Mouse (Mus musculus) intestine, embryonic 14.5 days (tissue): ENCODE measurements around the gene Dip2b. TPM values are rescaled to one million over a fixed set of nuclear protein-coding genes. Genes with fewer than 3 reads are reported as not detected.

Source experiments
- ATAC-seq: fragments of 200-750 bp; cut with Nextera tagmentation; replicated peaks from 2 replicates; pipeline ENCODE4 v1.8.0; 2017; ENCODE audit warnings: low read depth, moderate number of reproducible peaks, moderate TSS enrichment, moderate library complexity; ENCODE audit not compliant: low FRiP score, low TSS enrichment
- DNase-seq: peaks from one replicate; pipeline ENCODE4 v3.0.0-alpha.2; 2018; ENCODE audit warnings: low spot score
- H3K27ac ChIP-seq: fragments of 300-500 bp; sonication (generic); 2 replicates; pipeline ENCODE4 v1.5.1; 2014; ENCODE audit warnings: low read depth, mild to moderate bottlenecking, control low read depth
- H3K27me3 ChIP-seq: fragments of 300-500 bp; sonication (generic); replicated peaks from 2 replicates; pipeline ENCODE4 v1.6.1; 2014; ENCODE audit warnings: low read length, control low read depth; ENCODE audit not compliant: control insufficient read depth, insufficient read depth
- H3K36me3 ChIP-seq: fragments of 300-500 bp; sonication (generic); 2 replicates; pipeline ENCODE4 v1.6.1; 2014; ENCODE audit warnings: low read length, control low read depth; ENCODE audit not compliant: control insufficient read depth, insufficient read depth
- H3K4me1 ChIP-seq: fragments of 300-500 bp; sonication (generic); replicated peaks from 2 replicates; pipeline ENCODE4 v1.6.1; 2014; ENCODE audit warnings: low read length, control low read depth, mixed read lengths; ENCODE audit not compliant: control insufficient read depth, insufficient read depth
- H3K4me2 ChIP-seq: fragments of 300-500 bp; sonication (generic); 2 replicates; pipeline ENCODE4 v1.6.1; 2014; ENCODE audit warnings: low read length
- H3K4me3 ChIP-seq: fragments of 300-500 bp; sonication (generic); 2 replicates; pipeline ENCODE4 v1.5.1; 2014; ENCODE audit warnings: low read depth, low read length, control low read depth, mixed read lengths
- H3K9ac ChIP-seq: fragments of 300-500 bp; sonication (generic); 2 replicates; pipeline ENCODE4 v1.6.1; 2014; ENCODE audit warnings: mild to moderate bottlenecking, low read length
- H3K9me3 ChIP-seq: fragments of 300-500 bp; sonication (generic); 2 replicates; pipeline ENCODE4 v1.6.1; 2016; ENCODE audit warnings: low read length, control low read depth; ENCODE audit not compliant: control insufficient read depth
- WGBS: fragments of 180-500 bp; shearing (Covaris S2); extraction: QIAGEN DNeasy Blood & Tissue Kit; methylation state at CpG from one replicate; pipeline ENCODE4 v1.1.7; 2014; 5-methylcytosine and 5-hydroxymethylcytosine counted together
- polyA plus RNA-seq: library from polyadenylated mRNA; unstranded; fragments of >200 nt; fragmentation: Nextera tagmentation; extraction: Ambion mirVana; gene quantifications from 2 replicates; pipeline ENCODE4 v1.2.1, GENCODE M21; 2014

Gene Dip2b
- polyA plus RNA-seq, 1 experiment from 2014 or later, result 15.2 TPM

DNA sequence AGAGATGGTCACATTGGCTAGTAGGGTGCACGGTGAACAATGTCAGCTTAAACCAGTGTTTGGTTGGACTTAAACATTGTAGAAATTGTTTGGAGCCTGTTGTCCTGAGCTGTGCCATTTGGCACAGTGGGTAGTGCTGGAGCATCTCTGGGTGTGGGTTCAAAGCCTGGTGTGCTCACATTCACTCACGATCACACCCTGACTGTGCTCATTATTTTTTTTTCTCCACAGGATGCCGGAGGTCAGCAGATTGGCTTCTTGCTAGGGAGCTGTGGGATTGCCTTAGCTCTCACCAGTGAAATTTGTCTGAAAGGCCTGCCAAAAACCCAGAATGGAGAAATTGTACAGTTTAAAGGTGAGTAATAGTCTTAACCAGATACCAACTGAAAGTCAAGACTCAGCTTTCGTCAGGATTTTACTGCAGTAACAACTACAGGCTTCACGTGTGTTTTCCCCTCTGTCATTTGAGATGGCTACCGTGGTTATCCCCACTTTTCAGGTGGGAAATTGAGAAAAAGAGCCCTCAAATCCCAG is 123.3 kb downstream of the Dip2b start:
- Histone ChIP-seq H3K9me3 (no peaks in the 10 kb centered on the region), H3K9ac (no peak overlapping the region), H3K4me1 (no peaks in the 10 kb centered on the region), H3K27ac (no peak overlapping the region), H3K36me3 (peaks cover 50% of the 10 kb centered on the region), H3K4me2 (no peak overlapping the region), H3K27me3 (no peaks in the 10 kb centered on the region), H3K4me3 (no peak overlapping the region)
- DNase-seq (no peak), ATAC-seq (no peak)
- 92% methylated on average over 6 of the region's 6 CpGs for WGBS

GRCm38 (mm10) chr15:100163381-100164051 is 125.1 kb downstream of the Dip2b start:
- no peak for DNase-seq
- ATAC-seq, result no peak
- no peak overlapping the region for H3K4me2 ChIP-seq

GRCm38 (mm10) chr15:100166464-100166863 is 128.0 kb downstream of the Dip2b start:
- H3K9me3 ChIP-seq, result no peaks in the 10 kb centered on the region
- no peak for DNase-seq
- H3K9ac ChIP-seq, result no peak overlapping the region
- no peak for ATAC-seq
- H3K36me3 ChIP-seq, result peaks cover 67% of the 10 kb centered on the region
- WGBS, result 79% methylated on average over 3 of the region's 3 CpGs
- H3K4me1 ChIP-seq, result no peaks in the 10 kb centered on the region
- H3K4me2 ChIP-seq, result no peak overlapping the region
- H3K27me3 ChIP-seq, result no peaks in the 10 kb centered on the region
- H3K4me3 ChIP-seq, result no peak overlapping the region
- no peak overlapping the region for H3K27ac ChIP-seq

More at GRCm38 (mm10) chr15:100163381-100164051, 125.1 kb downstream of the Dip2b start:
- Histone ChIP-seq H3K36me3 (peaks cover 52% of the 10 kb centered on the region), H3K9ac (no peak overlapping the region), H3K4me3 (no peak overlapping the region), H3K4me1 (no peaks in the 10 kb centered on the region), H3K27ac (no peak overlapping the region), H3K27me3 (no peaks in the 10 kb centered on the region), H3K9me3 (no peaks in the 10 kb centered on the region)
- 73% methylated on average over 3 of the region's 3 CpGs for WGBS

DNA sequence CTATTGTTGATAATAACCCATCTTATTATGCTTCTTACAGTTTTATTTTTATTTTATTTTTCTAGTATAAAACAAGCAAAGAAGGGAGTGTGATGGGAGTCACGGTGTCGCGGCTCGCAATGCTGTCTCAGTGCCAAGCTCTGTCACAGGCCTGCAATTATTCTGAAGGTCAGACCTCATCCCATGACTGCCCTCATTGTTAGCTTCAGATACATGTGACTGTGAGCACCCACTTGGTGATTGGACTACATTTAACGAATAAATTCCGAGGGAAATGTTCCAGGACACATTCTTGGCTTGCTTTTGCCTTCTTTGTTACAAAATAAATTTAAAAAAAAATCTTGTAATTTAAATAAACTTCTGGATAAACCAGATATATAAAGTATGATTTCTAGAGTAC is 129.3 kb downstream of the Dip2b start:
- Histone ChIP-seq H3K9me3 (no peaks in the 10 kb centered on the region), H3K27ac (no peak overlapping the region), H3K4me2 (no peak overlapping the region), H3K27me3 (no peaks in the 10 kb centered on the region), H3K4me1 (no peaks in the 10 kb centered on the region), H3K36me3 (peaks cover 73% of the 10 kb centered on the region), H3K4me3 (no peak overlapping the region), H3K9ac (no peak overlapping the region)
- ATAC-seq (no peak), DNase-seq (no peak)
- WGBS, result 89% methylated on average over 6 of the region's 6 CpGs

- DNase-seq, result no peak
Observed at GRCm38 (mm10) chr15:100168191-100168606, 129.7 kb downstream of the Dip2b start.

GRCm38 (mm10) chr15:100175176-100175575 is 136.7 kb downstream of the Dip2b start:
- H3K9ac ChIP-seq, result no peak overlapping the region
- ATAC-seq, result no peak
- H3K4me1 ChIP-seq, result no peaks in the 10 kb centered on the region
- no peak overlapping the region for H3K27ac ChIP-seq
- peaks cover 70% of the 10 kb centered on the region for H3K36me3 ChIP-seq
- no peak for DNase-seq
- H3K4me2 ChIP-seq, result no peak overlapping the region
- H3K9me3 ChIP-seq, result no peaks in the 10 kb centered on the region
- 82% methylated on average over 6 of the region's 6 CpGs for WGBS
- H3K4me3 ChIP-seq, result no peak overlapping the region
- H3K27me3 ChIP-seq, result no peaks in the 10 kb centered on the region

More at GRCm38 (mm10) chr15:100168191-100168606, 129.7 kb downstream of the Dip2b start:
- H3K4me2 ChIP-seq, result no peak overlapping the region
- 89% methylated on average over 8 of the region's 8 CpGs for WGBS
- H3K27ac ChIP-seq, result no peak overlapping the region
- H3K4me3 ChIP-seq, result no peak overlapping the region
- no peaks in the 10 kb centered on the region for H3K27me3 ChIP-seq
- no peaks in the 10 kb centered on the region for H3K9me3 ChIP-seq
- no peak overlapping the region for H3K9ac ChIP-seq
- ATAC-seq, result no peak
- no peaks in the 10 kb centered on the region for H3K4me1 ChIP-seq
- H3K36me3 ChIP-seq, result peaks cover 73% of the 10 kb centered on the region

GRCm38 (mm10) chr15:100177167-100177566 is 138.7 kb downstream of the Dip2b start:
- Histone ChIP-seq H3K4me3 (no peak overlapping the region), H3K9me3 (no peaks in the 10 kb centered on the region), H3K4me2 (no peak overlapping the region), H3K27me3 (no peaks in the 10 kb centered on the region), H3K27ac (no peak overlapping the region), H3K36me3 (peaks cover 72% of the 10 kb centered on the region), H3K4me1 (no peaks in the 10 kb centered on the region), H3K9ac (no peak overlapping the region)
- DNase-seq, result no peak
- 96% methylated on average over 3 of the region's 3 CpGs for WGBS
- no peak for ATAC-seq

DNA sequence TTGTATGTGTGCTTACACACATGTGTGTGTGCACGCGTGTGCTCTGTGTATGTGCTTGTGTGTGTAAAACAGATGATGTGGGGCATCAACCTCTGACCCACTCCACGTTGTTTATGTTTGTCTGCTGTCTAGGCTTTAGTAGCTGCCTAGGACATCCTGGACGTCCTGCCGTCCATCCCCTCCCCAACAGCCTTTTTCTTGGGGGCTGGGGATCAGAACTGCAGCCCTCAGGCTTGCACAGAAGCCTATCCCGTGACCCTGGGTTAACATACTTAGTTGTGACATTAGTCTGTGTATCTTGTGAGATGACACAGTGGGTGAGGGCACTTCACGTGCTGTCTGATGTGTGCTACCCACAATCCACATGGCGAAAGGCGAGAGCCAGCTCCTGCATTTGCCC is 139.1 kb downstream of the Dip2b start:
- H3K27me3 ChIP-seq, result no peaks in the 10 kb centered on the region
- no peak overlapping the region for H3K9ac ChIP-seq
- no peak overlapping the region for H3K27ac ChIP-seq
- H3K4me2 ChIP-seq, result no peak overlapping the region
- H3K9me3 ChIP-seq, result no peaks in the 10 kb centered on the region
- ATAC-seq (no peak), DNase-seq (no peak)
- no peaks in the 10 kb centered on the region for H3K4me1 ChIP-seq
- peaks cover 72% of the 10 kb centered on the region for H3K36me3 ChIP-seq
- no peak overlapping the region for H3K4me3 ChIP-seq
- 75% methylated on average over 9 of the region's 9 CpGs for WGBS

GRCm38 (mm10) chr15:100178487-100178886 is 140.0 kb downstream of the Dip2b start:
- H3K36me3 ChIP-seq, result peaks cover 67% of the 10 kb centered on the region
- no peaks in the 10 kb centered on the region for H3K9me3 ChIP-seq

More at GRCm38 (mm10) chr15:100178487-100178886, 140.0 kb downstream of the Dip2b start:
- DNase-seq (no peak), ATAC-seq (no peak)
- 50% methylated on average over 7 of the region's 7 CpGs for WGBS
- H3K9ac ChIP-seq, result no peak overlapping the region
- no peak overlapping the region for H3K4me3 ChIP-seq
- H3K4me2 ChIP-seq, result no peak overlapping the region
- no peaks in the 10 kb centered on the region for H3K27me3 ChIP-seq
- H3K27ac ChIP-seq, result no peak overlapping the region
- no peaks in the 10 kb centered on the region for H3K4me1 ChIP-seq
